Mouse (Mus musculus) intestine, embryonic 14.5 days (tissue): Measurements from ENCODE around the gene Fn3krp. TPM values are rescaled to one million over a fixed set of nuclear protein-coding genes. Genes with fewer than 3 reads are reported as not detected.

Experiments used
- ATAC-seq: fragments of 200-750 bp; cut with Nextera tagmentation; replicated peaks from 2 replicates; pipeline ENCODE4 v1.8.0; 2017; ENCODE audit warnings: low read depth, moderate number of reproducible peaks, moderate TSS enrichment, moderate library complexity; ENCODE audit not compliant: low FRiP score, low TSS enrichment
- DNase-seq: peaks from one replicate; pipeline ENCODE4 v3.0.0-alpha.2; 2018; ENCODE audit warnings: low spot score
- H3K27ac ChIP-seq: fragments of 300-500 bp; sonication (generic); 2 replicates; pipeline ENCODE4 v1.5.1; 2014; ENCODE audit warnings: low read depth, mild to moderate bottlenecking, control low read depth
- H3K27me3 ChIP-seq: fragments of 300-500 bp; sonication (generic); replicated peaks from 2 replicates; pipeline ENCODE4 v1.6.1; 2014; ENCODE audit warnings: low read length, control low read depth; ENCODE audit not compliant: control insufficient read depth, insufficient read depth
- H3K36me3 ChIP-seq: fragments of 300-500 bp; sonication (generic); 2 replicates; pipeline ENCODE4 v1.6.1; 2014; ENCODE audit warnings: low read length, control low read depth; ENCODE audit not compliant: control insufficient read depth, insufficient read depth
- H3K4me1 ChIP-seq: fragments of 300-500 bp; sonication (generic); replicated peaks from 2 replicates; pipeline ENCODE4 v1.6.1; 2014; ENCODE audit warnings: low read length, control low read depth, mixed read lengths; ENCODE audit not compliant: control insufficient read depth, insufficient read depth
- H3K4me2 ChIP-seq: fragments of 300-500 bp; sonication (generic); 2 replicates; pipeline ENCODE4 v1.6.1; 2014; ENCODE audit warnings: low read length
- H3K4me3 ChIP-seq: fragments of 300-500 bp; sonication (generic); 2 replicates; pipeline ENCODE4 v1.5.1; 2014; ENCODE audit warnings: low read depth, low read length, control low read depth, mixed read lengths
- H3K9ac ChIP-seq: fragments of 300-500 bp; sonication (generic); 2 replicates; pipeline ENCODE4 v1.6.1; 2014; ENCODE audit warnings: mild to moderate bottlenecking, low read length
- H3K9me3 ChIP-seq: fragments of 300-500 bp; sonication (generic); 2 replicates; pipeline ENCODE4 v1.6.1; 2016; ENCODE audit warnings: low read length, control low read depth; ENCODE audit not compliant: control insufficient read depth
- WGBS: fragments of 180-500 bp; shearing (Covaris S2); extraction: QIAGEN DNeasy Blood & Tissue Kit; methylation state at CpG from one replicate; pipeline ENCODE4 v1.1.7; 2014; 5-methylcytosine and 5-hydroxymethylcytosine counted together
- microRNA-seq: library from miRNA; unstranded; fragments of <30 nt; microRNA quantifications from one replicate; pipeline ENCODE4, GENCODE M21; 2016
- polyA plus RNA-seq: library from polyadenylated mRNA; unstranded; fragments of >200 nt; fragmentation: Nextera tagmentation; extraction: Ambion mirVana; gene quantifications from 2 replicates; pipeline ENCODE4 v1.2.1, GENCODE M21; 2014

Gene Fn3krp
- polyA plus RNA-seq, 1 experiment from 2014 or later, result 5.3 TPM

DNA sequence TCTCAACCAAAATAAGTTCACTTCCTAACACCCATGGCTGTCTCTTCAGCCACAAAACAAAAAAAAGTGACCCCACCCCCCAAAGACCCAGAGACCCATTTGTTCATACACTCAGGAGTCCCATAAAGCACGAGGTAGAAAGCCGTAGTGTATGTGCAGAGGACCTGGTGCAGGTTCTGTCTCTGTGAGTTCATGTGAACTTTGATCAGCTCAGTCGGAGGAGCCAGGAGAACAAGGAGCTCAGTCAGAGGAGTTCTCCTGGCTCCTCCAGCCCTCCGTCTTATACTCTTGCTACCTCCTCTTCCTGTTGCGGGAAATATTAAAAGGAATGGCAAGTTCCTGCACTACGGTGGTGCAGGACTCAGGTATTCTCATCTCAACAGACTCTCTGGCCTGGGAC lies 46.2 kb downstream of the Fn3krp start:
- Histone ChIP-seq H3K27me3 (no peaks in the 10 kb centered on the region), H3K4me2 (no peak overlapping the region), H3K9me3 (no peaks in the 10 kb centered on the region), H3K27ac (no peak overlapping the region), H3K36me3 (peaks cover 22% of the 10 kb centered on the region), H3K4me1 (no peaks in the 10 kb centered on the region), H3K4me3 (no peak overlapping the region), H3K9ac (no peak overlapping the region)
- 90% methylated on average over 6 of the region's 6 CpGs for WGBS
- no peak for ATAC-seq
- no peak for DNase-seq

DNA sequence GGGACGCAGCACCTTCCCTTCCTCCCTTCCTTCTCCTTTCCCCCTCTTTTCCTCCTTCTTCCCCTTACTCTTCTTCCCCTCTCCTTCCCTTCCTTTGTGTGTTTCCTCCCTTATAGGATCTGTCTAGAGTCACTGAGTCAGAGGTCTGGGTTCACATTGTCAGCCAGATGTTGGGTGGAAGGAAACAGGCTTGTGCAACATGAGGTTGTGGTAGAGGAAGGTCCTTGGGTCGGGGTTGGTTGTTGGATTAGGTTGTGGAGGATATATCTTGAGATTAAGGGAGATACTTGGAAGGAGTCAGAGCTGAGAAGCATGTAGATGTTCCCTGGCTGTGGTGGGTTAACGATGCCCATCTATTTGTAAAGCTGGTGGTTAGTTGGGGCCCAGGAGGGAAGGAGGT lies 53.6 kb downstream of the Fn3krp start:
- no peak for ATAC-seq

DNA sequence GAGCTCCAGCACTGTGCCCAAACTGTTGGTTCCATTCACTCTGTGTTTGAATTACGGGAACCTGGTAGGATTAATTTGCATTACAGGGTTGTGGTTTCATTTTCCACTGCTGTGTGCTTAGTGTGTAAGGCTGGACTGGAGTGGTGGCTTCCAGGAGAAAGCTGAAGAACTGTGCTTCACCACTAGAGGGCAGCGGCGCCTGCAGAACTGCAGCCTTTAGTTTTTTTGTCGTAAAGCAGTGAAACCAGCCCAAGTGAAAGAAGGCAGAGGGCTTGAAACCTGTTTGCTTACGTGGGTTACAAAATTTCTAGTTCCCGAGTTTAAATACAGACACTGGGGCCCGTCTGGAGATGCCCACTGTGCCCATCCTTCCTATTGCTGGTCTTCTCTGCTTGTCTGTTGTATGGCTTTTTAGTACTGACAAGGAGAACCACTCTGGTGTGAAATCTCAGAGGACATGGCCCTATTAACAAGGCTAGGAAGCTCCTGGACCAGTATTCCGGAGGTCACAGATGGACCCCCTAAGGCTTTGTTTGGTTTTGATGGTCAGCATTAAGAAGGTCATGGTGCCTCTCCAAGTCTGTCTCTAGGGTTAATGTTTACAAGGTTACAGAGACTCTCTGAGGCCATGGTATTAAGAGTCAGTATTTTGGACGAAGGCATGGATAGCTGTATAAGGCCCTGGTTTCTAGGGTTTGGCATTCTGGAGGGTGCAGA lies 54.7 kb downstream of the Fn3krp start:
- H3K4me1 ChIP-seq, result no peaks in the 10 kb centered on the region
- DNase-seq, result peak; percentile 86
- H3K4me3 ChIP-seq, result no peak overlapping the region
- WGBS, result 32% methylated on average over 9 of the region's 9 CpGs
- peaks cover 8% of the 10 kb centered on the region for H3K36me3 ChIP-seq
- H3K9ac ChIP-seq, result no peak overlapping the region
- no peaks in the 10 kb centered on the region for H3K9me3 ChIP-seq
- no peak for ATAC-seq
- no peaks in the 10 kb centered on the region for H3K27me3 ChIP-seq
- no peak overlapping the region for H3K27ac ChIP-seq
- no peak overlapping the region for H3K4me2 ChIP-seq

More for the DNA sequence above, 53.6 kb downstream of the Fn3krp start:
- Histone ChIP-seq H3K4me3 (no peak overlapping the region), H3K4me1 (no peaks in the 10 kb centered on the region), H3K36me3 (peaks cover 5% of the 10 kb centered on the region), H3K27ac (no peak overlapping the region), H3K9ac (no peak overlapping the region), H3K9me3 (no peaks in the 10 kb centered on the region), H3K27me3 (no peaks in the 10 kb centered on the region), H3K4me2 (no peak overlapping the region)
- no peak for DNase-seq
- WGBS, result 92% methylated on average over 3 of the region's 3 CpGs

DNA sequence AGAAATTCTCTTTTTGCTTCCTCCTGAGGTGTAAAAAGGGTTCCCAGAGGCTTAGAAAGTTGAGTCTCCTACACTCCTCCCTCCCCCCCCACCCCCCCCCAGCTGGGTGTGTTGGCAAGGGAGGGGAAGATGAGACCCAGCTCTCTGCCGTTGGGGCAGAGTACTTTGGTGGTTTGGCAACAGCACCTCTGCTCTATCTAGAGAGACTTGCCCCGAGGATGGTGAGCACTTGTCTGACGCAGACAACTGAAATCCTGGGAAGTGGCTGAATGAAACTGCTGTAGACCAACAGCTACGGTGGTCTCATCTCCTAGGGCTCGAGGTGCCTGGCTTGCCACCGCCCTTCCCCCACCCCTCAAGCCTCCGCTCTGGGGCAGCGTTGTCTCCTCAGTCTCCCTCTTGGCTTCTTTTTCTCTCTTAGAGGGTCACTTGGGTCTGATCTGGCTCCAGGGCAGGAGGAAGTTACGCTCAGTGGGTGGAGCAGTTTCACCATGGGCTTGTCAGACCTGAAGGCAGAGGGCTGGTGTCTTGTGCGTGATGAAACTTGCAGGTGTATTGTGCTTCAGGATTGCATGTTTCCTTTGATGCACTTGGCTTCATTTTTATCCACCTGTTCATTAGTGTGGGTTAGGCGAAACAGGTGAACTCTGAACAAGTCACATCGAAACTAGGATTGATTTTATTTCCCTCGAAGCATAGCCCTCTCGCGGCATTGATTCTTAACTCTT lies 58.4 kb downstream of the Fn3krp start:
- Histone ChIP-seq H3K9ac (no peak overlapping the region), H3K9me3 (no peaks in the 10 kb centered on the region), H3K4me2 (no peak overlapping the region), H3K4me1 (no peaks in the 10 kb centered on the region), H3K4me3 (no peak overlapping the region), H3K27me3 (no peaks in the 10 kb centered on the region), H3K27ac (no peak overlapping the region), H3K36me3 (peaks cover 12% of the 10 kb centered on the region)
- 91% methylated on average over 15 of the region's 15 CpGs for WGBS
- DNase-seq (no peak), ATAC-seq (no peak)

Small RNAs within 50 kb of the gene (microRNA-seq; reads per million reads assigned to microRNA genes)
- gene Mir7236, result 0.68 reads per million

Other genes starting within 250 kb of the Fn3krp start
- 10.4 and 11.8 TPM in 2 replicates for gene Hexdc, start 217.0 kb upstream of the Fn3krp start, polyA plus RNA-seq
- gene Ogfod3, start 216.7 kb upstream of the Fn3krp start, polyA plus RNA-seq, result 32.3 and 32.9 TPM in 2 replicates
- gene Cybc1, start 192.1 kb upstream of the Fn3krp start, polyA plus RNA-seq, result 38.1 and 38.2 TPM in 2 replicates
- 41.1 and 45.2 TPM in 2 replicates for gene Narf, start 184.1 kb upstream of the Fn3krp start, polyA plus RNA-seq
- 10.7 and 10.8 TPM in 2 replicates for gene Foxk2, start 161.4 kb upstream of the Fn3krp start, polyA plus RNA-seq
- 101 and 105 TPM in 2 replicates for gene Wdr45b, start 67.0 kb upstream of the Fn3krp start, polyA plus RNA-seq
- gene Rab40b, start 33.1 kb upstream of the Fn3krp start, polyA plus RNA-seq, result 5.3 and 5.4 TPM in 2 replicates
- 0.70 and 0.96 TPM in 2 replicates for gene Fn3k, start 13.5 kb downstream of the Fn3krp start, polyA plus RNA-seq
- 36.7 and 41.7 TPM in 2 replicates for gene Tbcd, start 30.5 kb downstream of the Fn3krp start, polyA plus RNA-seq
- 0.19 and 0.38 TPM in 2 replicates for gene Zfp750, start 97.9 kb downstream of the Fn3krp start, polyA plus RNA-seq